In genomic region chr19:41688251-41688650, GRCm38 (mm10) we compare ENCODE assay signal across 12 mouse cellular contexts. TPM values are rescaled to one million over a fixed set of nuclear protein-coding genes. Genes with fewer than 3 reads are reported as not detected.
A peak's percentile ranks its signal among the peaks of the same experiment; 100 is the strongest.
DNase-seq lines count a peak whose midpoint lies in the region; ATAC-seq and TF ChIP-seq lines count a peak whose summit lies in the region.
"Had no signal": no experiment of that assay in that cellular context is flagged by ENCODE, and none has a peak within 500 bp of the region (broad histone marks: within the 10 kb centered on the region; RNA-seq: fewer than 3 reads in every experiment).

No protein-coding gene starts in this region.

- no peaks in the 10 kb centered on the region for H3K9me3 ChIP-seq in kidney, postnatal 0 days (replicated peaks; ENCODE audit: low read length)
- no peaks in the 10 kb centered on the region for H3K9me3 ChIP-seq in hindbrain, embryonic 11.5 days (ENCODE audit: control insufficient read depth, low read length)
- no peaks in the 10 kb centered on the region for H3K9me3 ChIP-seq in midbrain, embryonic 13.5 days
- H3K9me3 ChIP-seq: heart, embryonic 10.5 days; limb, embryonic 13.5 days; lung, embryonic 15.5 days had no signal

- 0 out of 2 replicates have a peak overlapping the region, but pooled peaks have one; percentile 13 for H3K27ac ChIP-seq in kidney, postnatal 0 days
- peak overlapping the region; percentile 76 for H3K27ac ChIP-seq in hindbrain, embryonic 11.5 days (ENCODE audit: low read depth, low read length)
- H3K27ac ChIP-seq in midbrain, embryonic 13.5 days = peak overlapping the region; percentile 58
- H3K27ac ChIP-seq: heart, embryonic 10.5 days; limb, embryonic 13.5 days; lung, embryonic 15.5 days had no signal

- DNase-seq in kidney, postnatal 0 days (ENCODE audit: low spot score) = no peak
- DNase-seq in kidney, adult 8-10 months = no peak
- peak; percentile 93 for DNase-seq in brain, embryonic 14.5 days (ENCODE audit: low read depth)
- peak; percentile 59 for DNase-seq in hindbrain, embryonic 11.5 days (ENCODE audit: low spot score)
- no peak for DNase-seq in gastrocnemius, postnatal 36 days
- no peak for DNase-seq in lung, postnatal 14 days
- no peak for DNase-seq in liver
- DNase-seq: kidney, postnatal 4 days had no signal

- H3K4me2 ChIP-seq in kidney, postnatal 0 days (ENCODE audit: low read length) = no peak overlapping the region
- H3K4me2 ChIP-seq in hindbrain, embryonic 11.5 days (replicated peaks; ENCODE audit: low read depth, low read length) = no peak overlapping the region
- no peak overlapping the region for H3K4me2 ChIP-seq in midbrain, embryonic 13.5 days (replicated peaks)
- H3K4me2 ChIP-seq: limb, embryonic 13.5 days; lung, embryonic 15.5 days had no signal

- TF ChIP-seq CTCF in kidney, postnatal 0 days (IDR thresholded peaks at IDR 0.05; ENCODE audit: low read depth) = no peak
- no peak for TF ChIP-seq CTCF in brain, embryonic 14.5 days (IDR thresholded peaks at IDR 0.05; ENCODE audit: borderline replicate concordance, extremely low read depth, insufficient read depth, insufficient read length)

- no peak overlapping the region for H3K4me3 ChIP-seq in kidney, postnatal 0 days (replicated peaks; ENCODE audit: low read depth, low read length)
- H3K4me3 ChIP-seq in hindbrain, embryonic 11.5 days (ENCODE audit: low read depth, low read length) = no peak overlapping the region
- H3K4me3 ChIP-seq in midbrain, embryonic 13.5 days (replicated peaks) = no peak overlapping the region
- H3K4me3 ChIP-seq: heart, embryonic 10.5 days; limb, embryonic 13.5 days; lung, embryonic 15.5 days had no signal

- intact Hi-C loops in gastrocnemius, postnatal 36 days (cut with DNase I) = no loop called here

- WGBS in kidney, postnatal 0 days = 53% methylated on average over 13 of the region's 13 CpGs
- 26% methylated on average over 13 of the region's 13 CpGs for WGBS in hindbrain, embryonic 11.5 days
- WGBS in midbrain, embryonic 13.5 days = 22% methylated on average over 13 of the region's 13 CpGs

- no peak for TF ChIP-seq POLR2A in brain, embryonic 14.5 days (IDR thresholded peaks at IDR 0.05; ENCODE audit: borderline replicate concordance, extremely low read depth, insufficient read depth, insufficient read length, poor library complexity, severe bottlenecking)

- H3K27me3 ChIP-seq in kidney, postnatal 0 days (ENCODE audit: insufficient read depth, low read length) = no peaks in the 10 kb centered on the region
- H3K27me3 ChIP-seq in hindbrain, embryonic 11.5 days (ENCODE audit: control insufficient read depth, insufficient read depth, low read length) = peaks cover 8% of the 10 kb centered on the region
- H3K27me3 ChIP-seq in midbrain, embryonic 13.5 days = peaks cover 4% of the 10 kb centered on the region
- H3K27me3 ChIP-seq: lung, embryonic 15.5 days had no signal

- no peak overlapping the region for H3K9ac ChIP-seq in kidney, postnatal 0 days (ENCODE audit: low read depth, low read length)
- H3K9ac ChIP-seq in hindbrain, embryonic 11.5 days (ENCODE audit: low read depth, low read length) = no peak overlapping the region
- H3K9ac ChIP-seq in midbrain, embryonic 13.5 days (replicated peaks) = no peak overlapping the region
- H3K9ac ChIP-seq: limb, embryonic 13.5 days; lung, embryonic 15.5 days had no signal

- ATAC-seq in kidney, postnatal 0 days (replicated peaks; ENCODE audit: low FRiP score, low read depth) = no peak
- no peak for ATAC-seq in hindbrain, embryonic 11.5 days (ENCODE audit: low FRiP score)
- ATAC-seq in midbrain, embryonic 13.5 days = peak; percentile 21; the same call in 1 of the 2 replicates

- H3K4me1 ChIP-seq in kidney, postnatal 0 days (replicated peaks; ENCODE audit: insufficient read depth, low read length) = no peaks in the 10 kb centered on the region
- peaks cover 21% of the 10 kb centered on the region for H3K4me1 ChIP-seq in hindbrain, embryonic 11.5 days (replicated peaks; ENCODE audit: control insufficient read depth, insufficient read depth, low read length)
- H3K4me1 ChIP-seq in midbrain, embryonic 13.5 days (replicated peaks) = peaks cover 76% of the 10 kb centered on the region
- H3K4me1 ChIP-seq: limb, embryonic 13.5 days; lung, embryonic 15.5 days had no signal

- H3K36me3 ChIP-seq in kidney, postnatal 0 days (ENCODE audit: insufficient read depth, low read length) = no peaks in the 10 kb centered on the region
- no peaks in the 10 kb centered on the region for H3K36me3 ChIP-seq in hindbrain, embryonic 11.5 days (ENCODE audit: control insufficient read depth, insufficient read depth, low read length)
- H3K36me3 ChIP-seq in midbrain, embryonic 13.5 days = no peaks in the 10 kb centered on the region
- H3K36me3 ChIP-seq: heart, embryonic 10.5 days; limb, embryonic 13.5 days; lung, embryonic 15.5 days had no signal

RNA-seq across cellular contexts. Expression of gene Slit1, which starts 55.2 kb away (rescaled TPM):
- 3.2 and 3.4 TPM in 2 replicates for polyA plus RNA-seq in kidney, postnatal 0 days (2015; fragmentation: Nextera tagmentation; extraction: Ambion mirVana)
- 31.8 and 51.5 TPM in 2 replicates for polyA plus RNA-seq in brain, embryonic 14.5 days (2012; rRNA removed)
- 13.8 and 22.8 TPM in 2 replicates for polyA plus RNA-seq in hindbrain, embryonic 11.5 days (2014; fragmentation: Nextera tagmentation; extraction: Ambion mirVana)
- 13.2 and 23.8 TPM in 2 replicates for polyA plus RNA-seq in midbrain, embryonic 13.5 days (2015; fragmentation: Nextera tagmentation; extraction: Ambion mirVana)
- total RNA-seq in gastrocnemius, postnatal 36 days (2021) = under 1 TPM; 0.33 to 0.35 TPM

Comparison
In these comparisons a context has a peak if more than half of its experiments do, and no peak if none do; other contexts are left out.
1. DNase-seq: peak in brain, embryonic 14.5 days (single experiment) and hindbrain, embryonic 11.5 days (single experiment); none in kidney, postnatal 0 days (single experiment), kidney, adult 8-10 months (0 of 2), gastrocnemius, postnatal 36 days (0 of 2), lung, postnatal 14 days (single experiment) and liver (single experiment).
2. H3K27ac ChIP-seq: peak in every context shown above with its lines; median percentile 76 in hindbrain, embryonic 11.5 days; 58 in midbrain, embryonic 13.5 days; 13 in kidney, postnatal 0 days.